Mouse (Mus musculus) CH12.LX (cell line): Measurements from ENCODE around the gene Sf1.

Experiments
- BHLHE40 ChIP-seq: IDR thresholded peaks from 2 replicates; pipeline ENCODE4 v1.6.1; 2011; ENCODE audit warnings: mild to moderate bottlenecking, low read depth, low read length, improper control_type of control experiment
- CHD1 ChIP-seq: IDR thresholded peaks from 2 replicates; pipeline ENCODE4 v1.6.1; 2012; ENCODE audit warnings: low read depth, low read length, improper control_type of control experiment, inconsistent platforms
- CTCF ChIP-seq, 2 experiments: IDR thresholded peaks in 1 of 2; conservative IDR thresholded peaks in 1 of 2; 2 replicates each; pipeline ENCODE4 v1.5.1; 2011 to 2012; ENCODE audit warnings: low read depth in 2 of 2, low read length in 2 of 2, improper control_type of control experiment in 1 of 2, inconsistent platforms in 1 of 2, mild to moderate bottlenecking in 1 of 2, moderate library complexity in 1 of 2
- EP300 ChIP-seq: IDR thresholded peaks from 2 replicates; pipeline ENCODE4 v1.6.1; 2011; ENCODE audit warnings: low read length, improper control_type of control experiment
- JUND ChIP-seq: conservative IDR thresholded peaks from 2 replicates; pipeline ENCODE4 v1.6.1; 2011; ENCODE audit warnings: low read depth, low read length, improper control_type of control experiment
- MYC ChIP-seq: IDR thresholded peaks from 2 replicates; pipeline ENCODE4 v1.6.1; 2011; ENCODE audit warnings: low read depth, mild to moderate bottlenecking, improper control_type of control experiment, low read length
- POLR2A ChIP-seq: IDR thresholded peaks from 2 replicates; pipeline ENCODE4 v1.6.1; 2011; ENCODE audit warnings: low read depth, mild to moderate bottlenecking, improper control_type of control experiment, low read length
- SIN3A ChIP-seq: IDR thresholded peaks from 2 replicates; pipeline ENCODE4 v1.6.1; 2012; ENCODE audit warnings: low read length, improper control_type of control experiment, inconsistent platforms
- UBTF ChIP-seq: IDR thresholded peaks from 2 replicates; pipeline ENCODE4 v1.6.1; 2012; ENCODE audit warnings: low read depth, mild to moderate bottlenecking, inconsistent platforms, low read length, improper control_type of control experiment, moderate library complexity

DNA sequence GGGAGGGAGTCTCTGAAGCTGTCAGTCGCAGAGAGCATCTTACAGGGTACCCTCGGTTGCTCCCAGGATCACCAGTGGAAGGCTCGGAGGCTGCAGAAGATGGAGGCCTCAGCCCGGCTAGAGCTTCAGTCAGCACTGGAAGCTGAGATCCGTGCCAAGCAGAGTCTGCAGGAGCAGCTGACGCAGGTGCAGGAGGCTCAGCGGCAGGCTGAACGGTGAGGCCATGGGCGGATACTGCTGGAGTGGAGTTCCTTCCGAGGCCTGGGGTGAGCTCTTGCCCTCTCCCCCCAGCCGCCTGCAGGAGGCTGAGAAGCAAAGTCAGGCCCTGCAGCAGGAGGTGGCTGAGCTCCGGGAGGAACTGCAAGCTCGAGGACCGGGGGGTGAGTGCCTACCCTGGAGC, 47.9 kb upstream of the Sf1 start:
- no peak for TF ChIP-seq SIN3A
- TF ChIP-seq JUND = no peak
- TF ChIP-seq CTCF (conservative IDR thresholded peaks at IDR 0.05 in 1 of 2, IDR thresholded peaks at IDR 0.05 in 1 of 2; ENCODE audit: low read depth in 2 of 2, low read length in 2 of 2) = no peak
- no peak for TF ChIP-seq POLR2A
- no peak for TF ChIP-seq MYC
- TF ChIP-seq BHLHE40 = no peak
- no peak for TF ChIP-seq UBTF
- TF ChIP-seq EP300 = no peak
- no peak for TF ChIP-seq CHD1
